Mouse (Mus musculus): ENCODE measurements around the gene Lrrc8d. TPM values are rescaled to one million over a fixed set of nuclear protein-coding genes. Genes with fewer than 3 reads are reported as not detected.

Lrrc8d gene
- polyA plus RNA-seq, 1 experiment: 13.5 TPM

DNA sequence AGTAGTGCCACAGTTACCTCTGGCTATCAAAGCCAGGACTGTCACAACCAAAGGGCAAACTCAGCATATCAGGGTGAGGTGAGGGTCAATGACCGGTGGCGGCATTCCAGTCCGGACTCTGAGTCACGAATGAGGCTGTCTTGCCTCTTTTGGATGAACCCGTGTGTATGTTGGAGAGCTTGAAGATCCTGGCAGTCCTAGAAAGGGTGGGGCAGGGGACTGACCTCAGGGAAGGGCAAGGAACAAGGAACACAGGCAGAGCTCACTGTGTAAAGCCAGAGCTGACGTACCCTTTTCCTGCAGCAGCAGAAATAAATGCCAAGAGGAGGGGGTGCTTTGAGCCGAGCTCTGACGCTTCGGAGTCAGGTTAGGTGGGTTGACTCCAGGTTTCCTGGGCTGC is 136.2 kb downstream of the Lrrc8d start:
- Histone ChIP-seq H3K36me3 (replicated peaks; ENCODE audit: low read length) (peaks cover 6% of the 10 kb centered on the region), H3K27me3 (replicated peaks) (no peaks in the 10 kb centered on the region), H3K9me3 (no peaks in the 10 kb centered on the region), H3K4me3 (replicated peaks) (no peak overlapping the region), H3K4me1 (peaks cover 61% of the 10 kb centered on the region)
- TF ChIP-seq GATA1 (IDR thresholded peaks at IDR 0.05; ENCODE audit: borderline replicate concordance, low read length) (no peak), FLI1 (IDR thresholded peaks at IDR 0.05; ENCODE audit: low read length) (no peak)

DNA sequence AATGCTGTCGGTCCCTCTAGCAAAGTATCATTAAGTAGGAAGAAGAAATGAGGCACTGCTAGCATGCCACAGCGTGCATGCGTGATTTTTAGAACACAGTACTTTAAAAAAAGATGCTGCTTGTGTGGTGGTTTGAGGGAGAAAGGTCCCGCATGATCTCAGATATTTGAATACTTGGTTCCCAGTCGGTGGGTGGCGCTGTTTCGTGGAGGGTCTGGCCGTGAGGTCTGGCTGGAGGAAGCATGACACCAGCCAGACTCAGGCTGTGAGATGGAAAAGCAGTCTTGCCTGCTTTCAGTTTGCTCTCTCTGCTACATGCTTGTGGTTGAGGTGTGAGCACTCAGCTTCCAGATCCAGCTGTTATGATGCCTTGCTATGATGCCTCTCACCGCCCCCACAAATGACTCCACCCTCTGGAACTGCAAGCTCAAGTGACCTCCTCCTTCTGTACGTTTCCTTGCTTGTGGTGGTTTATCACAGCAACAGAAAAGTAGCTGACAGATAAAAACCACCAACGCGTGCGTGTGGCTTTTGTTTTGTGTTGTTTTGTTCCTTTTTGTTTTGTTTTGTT is 140.1 kb downstream of the Lrrc8d start:
- no peaks in the 10 kb centered on the region for H3K9me3 ChIP-seq
- H3K4me3 ChIP-seq (replicated peaks): peak overlapping the region; percentile 78
- H3K27me3 ChIP-seq (replicated peaks): no peaks in the 10 kb centered on the region
- peaks cover 62% of the 10 kb centered on the region for H3K4me1 ChIP-seq
- H3K36me3 ChIP-seq (replicated peaks; ENCODE audit: low read length): peaks cover 3% of the 10 kb centered on the region
- TF ChIP-seq FLI1 (IDR thresholded peaks at IDR 0.05; ENCODE audit: low read length) (no peak), GATA1 (IDR thresholded peaks at IDR 0.05; ENCODE audit: borderline replicate concordance, low read length) (no peak)

DNA sequence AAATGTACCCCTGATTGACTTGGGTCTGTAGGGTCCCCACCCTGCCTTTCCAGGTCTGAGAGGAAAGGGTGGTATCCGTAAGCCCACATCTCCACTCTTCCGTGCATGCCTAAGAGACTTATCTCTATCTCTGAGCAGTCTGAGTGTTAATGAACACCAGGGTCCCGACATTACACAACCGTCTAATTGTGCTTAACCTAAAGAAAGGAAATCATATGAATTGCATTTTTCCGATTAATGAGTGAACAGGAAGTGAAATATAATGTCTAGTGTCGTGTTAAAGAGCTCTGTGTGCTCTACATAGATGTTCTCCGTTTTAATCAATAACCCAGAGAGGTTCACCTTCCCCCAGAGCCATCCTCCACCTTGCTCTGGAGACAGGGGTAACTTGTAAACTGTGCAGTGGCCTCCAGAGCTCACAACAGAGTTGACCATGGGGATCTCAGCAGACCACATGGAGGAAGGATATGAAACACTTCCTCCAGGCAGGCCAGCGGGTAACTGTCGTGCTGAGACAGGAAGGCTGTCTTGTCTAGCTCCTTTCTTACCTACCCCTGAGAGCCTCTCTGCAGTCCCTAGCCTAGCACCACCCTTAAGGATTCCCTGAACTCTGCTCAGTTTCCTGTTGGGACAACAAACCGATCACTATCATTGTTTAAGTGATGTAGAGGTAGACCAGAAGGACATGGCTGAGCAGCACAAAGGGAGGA is 144.4 kb downstream of the Lrrc8d start:
- TF ChIP-seq GATA1 (IDR thresholded peaks at IDR 0.05; ENCODE audit: borderline replicate concordance, low read length): peak; percentile 63; the same call in 1 of the 3 replicates
- no peak for TF ChIP-seq FLI1 (IDR thresholded peaks at IDR 0.05; ENCODE audit: low read length)
- H3K36me3 ChIP-seq (replicated peaks; ENCODE audit: low read length): peaks cover 3% of the 10 kb centered on the region
- H3K9me3 ChIP-seq: no peaks in the 10 kb centered on the region
- peaks cover 62% of the 10 kb centered on the region for H3K4me1 ChIP-seq
- no peaks in the 10 kb centered on the region for H3K27me3 ChIP-seq (replicated peaks)
- H3K4me3 ChIP-seq (replicated peaks): peak overlapping the region; percentile 72

DNA sequence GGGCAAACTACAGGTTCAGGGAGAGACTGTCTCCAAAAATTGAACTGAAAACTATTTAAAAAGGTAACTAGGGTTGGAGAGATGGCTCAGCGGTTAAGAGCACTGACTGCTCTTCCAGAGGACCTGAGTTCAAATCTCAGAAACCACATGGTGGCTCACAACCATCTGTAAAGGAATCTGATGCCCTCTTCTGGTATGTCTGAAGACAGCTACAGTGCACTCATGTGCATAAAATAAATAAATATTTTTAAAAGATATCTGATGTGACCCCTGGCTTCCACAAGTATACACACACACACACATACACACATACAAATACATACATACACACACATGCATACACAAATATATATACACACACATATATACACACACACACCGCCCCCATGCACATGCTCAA is 145.3 kb downstream of the Lrrc8d start:
- H3K36me3 ChIP-seq (replicated peaks; ENCODE audit: low read length): no peaks in the 10 kb centered on the region
- TF ChIP-seq GATA1 (IDR thresholded peaks at IDR 0.05; ENCODE audit: borderline replicate concordance, low read length) (no peak), FLI1 (IDR thresholded peaks at IDR 0.05; ENCODE audit: low read length) (no peak)

DNA sequence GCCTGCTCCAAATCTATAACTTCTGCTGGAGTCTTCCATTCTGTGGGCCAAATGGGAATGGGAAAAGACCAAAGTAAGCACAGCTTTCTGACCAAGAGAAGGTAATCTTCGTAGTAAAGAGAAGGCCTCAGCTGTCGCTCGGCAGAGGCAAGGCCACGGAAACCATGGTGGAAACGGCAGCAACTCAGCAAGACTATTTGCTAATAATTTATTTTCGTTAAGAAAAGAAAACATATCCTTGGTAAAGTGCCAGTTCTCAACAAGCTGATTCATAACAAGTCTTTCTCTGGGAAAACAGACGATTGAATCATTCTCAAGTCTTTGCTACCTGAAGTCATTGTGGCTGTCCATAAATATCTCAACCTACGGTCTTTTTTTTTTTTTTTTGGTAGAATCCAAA is 148.0 kb downstream of the Lrrc8d start:
- TF ChIP-seq FLI1 (IDR thresholded peaks at IDR 0.05; ENCODE audit: low read length) (no peak), GATA1 (IDR thresholded peaks at IDR 0.05; ENCODE audit: borderline replicate concordance, low read length) (no peak)

More for the DNA sequence above, 145.3 kb downstream of the Lrrc8d start:
- H3K27me3 ChIP-seq (replicated peaks): no peaks in the 10 kb centered on the region
- peaks cover 62% of the 10 kb centered on the region for H3K4me1 ChIP-seq
- no peak overlapping the region for H3K4me3 ChIP-seq (replicated peaks)
- no peaks in the 10 kb centered on the region for H3K9me3 ChIP-seq

DNA sequence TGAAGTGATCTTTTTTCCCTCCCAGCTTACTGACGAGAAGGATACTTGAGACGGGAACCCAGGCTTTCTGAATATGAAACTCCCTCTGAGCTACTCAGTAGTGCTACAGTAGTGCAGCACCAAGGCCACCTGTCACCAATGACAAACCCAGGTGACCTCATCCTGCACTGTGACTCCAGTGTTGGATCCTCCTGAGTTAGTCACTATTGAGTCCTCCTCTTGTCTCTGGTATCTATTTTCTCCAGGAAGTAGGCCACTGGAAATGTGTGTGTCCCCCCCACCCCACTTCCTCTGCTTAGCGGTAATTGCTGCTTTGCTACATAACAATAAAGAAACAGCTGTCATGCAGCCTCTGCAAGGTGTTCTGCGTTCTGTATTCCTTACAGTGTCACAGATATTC is 149.5 kb downstream of the Lrrc8d start:
- TF ChIP-seq GATA1 (IDR thresholded peaks at IDR 0.05; ENCODE audit: borderline replicate concordance, low read length): no peak
- TF ChIP-seq FLI1 (IDR thresholded peaks at IDR 0.05; ENCODE audit: low read length): no peak

More for the DNA sequence above, 148.0 kb downstream of the Lrrc8d start:
- Histone ChIP-seq H3K27me3 (replicated peaks) (no peaks in the 10 kb centered on the region), H3K36me3 (replicated peaks; ENCODE audit: low read length) (no peaks in the 10 kb centered on the region), H3K4me3 (replicated peaks) (no peak overlapping the region), H3K9me3 (no peaks in the 10 kb centered on the region), H3K4me1 (peaks cover 63% of the 10 kb centered on the region)

DNA sequence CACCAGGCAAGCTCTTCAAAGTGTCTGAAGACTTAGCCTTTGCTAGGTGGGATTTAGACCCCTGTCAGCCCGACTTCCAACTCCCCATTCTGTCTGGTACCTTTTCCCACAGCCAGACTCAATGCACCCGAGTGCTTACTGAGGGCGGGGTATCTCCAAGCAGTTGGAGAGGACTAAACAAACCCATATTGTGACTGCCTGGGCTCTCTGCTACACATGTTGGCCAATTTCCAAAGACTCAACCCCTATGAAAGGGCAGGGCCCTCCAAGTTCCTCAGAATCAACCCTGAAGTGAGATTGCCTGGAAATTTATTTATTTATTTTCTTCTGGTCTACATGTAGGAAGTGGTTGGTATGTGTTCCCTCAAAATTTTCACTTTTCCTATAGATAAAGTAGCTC is 149.9 kb downstream of the Lrrc8d start:
- H3K27me3 ChIP-seq (replicated peaks): no peaks in the 10 kb centered on the region

More for the DNA sequence above, 149.5 kb downstream of the Lrrc8d start:
- Histone ChIP-seq H3K9me3 (no peaks in the 10 kb centered on the region), H3K27me3 (replicated peaks) (no peaks in the 10 kb centered on the region), H3K36me3 (replicated peaks; ENCODE audit: low read length) (no peaks in the 10 kb centered on the region), H3K4me3 (replicated peaks) (peak overlapping the region; percentile 62), H3K4me1 (peaks cover 64% of the 10 kb centered on the region)

DNA sequence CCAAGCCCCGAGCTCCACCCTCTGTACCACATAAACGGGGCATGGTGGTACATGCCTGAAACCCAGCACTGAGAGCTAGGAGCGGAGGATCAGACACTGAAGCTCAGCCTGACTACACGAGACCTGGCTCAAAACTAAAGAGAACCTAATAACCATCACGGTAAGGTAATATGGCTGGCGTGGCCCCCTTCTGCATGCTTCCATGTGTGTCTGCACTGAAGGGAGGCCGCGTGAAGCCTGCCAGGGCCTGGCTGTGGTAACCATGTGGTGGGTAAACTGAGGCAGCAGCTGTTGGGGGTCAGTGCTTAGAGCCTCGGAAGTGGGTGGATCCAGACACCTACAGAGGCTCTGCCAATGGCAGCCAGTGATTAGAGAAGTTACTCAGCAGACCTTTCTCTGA is 153.5 kb downstream of the Lrrc8d start:
- Histone ChIP-seq H3K4me1 (peaks cover 56% of the 10 kb centered on the region), H3K4me3 (replicated peaks) (no peak overlapping the region), H3K27me3 (replicated peaks) (no peaks in the 10 kb centered on the region), H3K36me3 (replicated peaks; ENCODE audit: low read length) (no peaks in the 10 kb centered on the region), H3K9me3 (no peaks in the 10 kb centered on the region)
- TF ChIP-seq FLI1 (IDR thresholded peaks at IDR 0.05; ENCODE audit: low read length): no peak
- TF ChIP-seq GATA1 (IDR thresholded peaks at IDR 0.05; ENCODE audit: borderline replicate concordance, low read length): no peak

More for the DNA sequence above, 149.9 kb downstream of the Lrrc8d start:
- Histone ChIP-seq H3K36me3 (replicated peaks; ENCODE audit: low read length) (no peaks in the 10 kb centered on the region), H3K4me3 (replicated peaks) (peak overlapping the region; percentile 62), H3K9me3 (no peaks in the 10 kb centered on the region), H3K4me1 (peaks cover 60% of the 10 kb centered on the region)
- TF ChIP-seq GATA1 (IDR thresholded peaks at IDR 0.05; ENCODE audit: borderline replicate concordance, low read length) (no peak), FLI1 (IDR thresholded peaks at IDR 0.05; ENCODE audit: low read length) (no peak)

DNA sequence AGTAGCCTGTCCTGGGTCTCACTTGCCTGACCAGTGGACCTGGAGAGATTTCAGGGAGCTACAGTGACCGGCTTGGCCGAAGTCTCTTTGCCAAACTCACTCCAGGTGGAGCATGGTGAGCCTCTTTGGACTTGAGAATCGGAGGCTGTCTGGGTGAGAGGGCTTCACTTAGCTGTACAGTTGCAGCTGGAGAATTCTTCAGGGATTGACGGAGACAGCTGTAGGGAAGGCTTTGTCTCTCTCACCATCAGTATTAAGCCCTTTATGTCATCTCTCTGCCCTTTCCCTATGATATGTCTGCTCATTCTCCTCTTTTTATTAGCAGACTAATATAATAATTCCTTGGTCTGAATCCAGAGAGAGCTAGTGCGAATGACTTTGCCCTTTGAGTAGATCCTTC is 157.7 kb downstream of the Lrrc8d start:
- H3K9me3 ChIP-seq: no peaks in the 10 kb centered on the region
- no peaks in the 10 kb centered on the region for H3K36me3 ChIP-seq (replicated peaks; ENCODE audit: low read length)
- no peak overlapping the region for H3K4me3 ChIP-seq (replicated peaks)
- H3K27me3 ChIP-seq (replicated peaks): no peaks in the 10 kb centered on the region
- peaks cover 70% of the 10 kb centered on the region for H3K4me1 ChIP-seq
- TF ChIP-seq GATA1 (IDR thresholded peaks at IDR 0.05; ENCODE audit: borderline replicate concordance, low read length): no peak
- no peak for TF ChIP-seq FLI1 (IDR thresholded peaks at IDR 0.05; ENCODE audit: low read length)

Data from megakaryocyte, embryonic 14.5 days (primary cell).